Mouse (Mus musculus): Measurements from ENCODE around the gene Tenm3.

The Tenm3 gene

GRCm38 (mm10) chr8:48659226-48659625 is 184.5 kb downstream of the Tenm3 start:
- DNase-seq (ENCODE audit: low read depth) = no peak

GRCm38 (mm10) chr8:48655381-48656043 is 188.2 kb downstream of the Tenm3 start:
- no peak for DNase-seq (ENCODE audit: low read depth)

- DNase-seq (ENCODE audit: low read depth) = no peak
These were observed 193.9 kb downstream of the Tenm3 start for GRCm38 (mm10) chr8:48649845-48650244.

GRCm38 (mm10) chr8:48649415-48649814 is 194.3 kb downstream of the Tenm3 start:
- no peak for DNase-seq (ENCODE audit: low read depth)

- DNase-seq (ENCODE audit: low read depth) = no peak
These were observed 197.6 kb downstream of the Tenm3 start for GRCm38 (mm10) chr8:48646110-48646509.

- DNase-seq (ENCODE audit: low read depth) = no peak
These were observed 205.6 kb downstream of the Tenm3 start for GRCm38 (mm10) chr8:48638129-48638528.

- no peak for DNase-seq (ENCODE audit: low read depth)
These were observed 206.8 kb downstream of the Tenm3 start for GRCm38 (mm10) chr8:48636979-48637378.

- DNase-seq (ENCODE audit: low read depth) = no peak
These were observed 207.9 kb downstream of the Tenm3 start for GRCm38 (mm10) chr8:48635815-48636214.

- DNase-seq (ENCODE audit: low read depth) = no peak
These were observed 210.3 kb downstream of the Tenm3 start for GRCm38 (mm10) chr8:48633426-48633825.

GRCm38 (mm10) chr8:48622517-48623153 is 221.1 kb downstream of the Tenm3 start:
- DNase-seq (ENCODE audit: low read depth) = no peak

- no peak for DNase-seq (ENCODE audit: low read depth)
These were observed 228.7 kb downstream of the Tenm3 start for GRCm38 (mm10) chr8:48615088-48615487.

- DNase-seq (ENCODE audit: low read depth) = no peak
These were observed 231.7 kb downstream of the Tenm3 start for GRCm38 (mm10) chr8:48611934-48612512.

GRCm38 (mm10) chr8:48611126-48611525 is 232.6 kb downstream of the Tenm3 start:
- no peak for DNase-seq (ENCODE audit: low read depth)

GRCm38 (mm10) chr8:48610316-48610715 is 233.4 kb downstream of the Tenm3 start:
- DNase-seq (ENCODE audit: low read depth) = no peak

- no peak for DNase-seq (ENCODE audit: low read depth)
These were observed 234.1 kb downstream of the Tenm3 start for GRCm38 (mm10) chr8:48609684-48610083.

- no peak for DNase-seq (ENCODE audit: low read depth)
These were observed 239.4 kb downstream of the Tenm3 start for GRCm38 (mm10) chr8:48604190-48604897.

- DNase-seq (ENCODE audit: low read depth) = no peak
These were observed 240.4 kb downstream of the Tenm3 start for GRCm38 (mm10) chr8:48603165-48603840.

- DNase-seq (ENCODE audit: low read depth) = no peak
These were observed 242.1 kb downstream of the Tenm3 start for GRCm38 (mm10) chr8:48601621-48602020.

- no peak for DNase-seq (ENCODE audit: low read depth)
These were observed 244.7 kb downstream of the Tenm3 start for GRCm38 (mm10) chr8:48599028-48599427.

GRCm38 (mm10) chr8:48596332-48596731 is 247.4 kb downstream of the Tenm3 start:
- DNase-seq (ENCODE audit: low read depth) = no peak

GRCm38 (mm10) chr8:48591818-48592217 is 251.9 kb downstream of the Tenm3 start:
- no peak for DNase-seq (ENCODE audit: low read depth)

- DNase-seq (ENCODE audit: low read depth) = no peak
These were observed 264.0 kb downstream of the Tenm3 start for GRCm38 (mm10) chr8:48579732-48580131.

Data from c-Kit-positive CD71-positive TER-119-negative erythroid progenitor cells, embryonic 14.5 days (primary cell).